Mouse (Mus musculus): ENCODE measurements around the gene Bod1.

The Bod1 gene

GRCm38 (mm10) chr11:31671354-31672169, at the start of gene Bod1:
Gene Bod1, minus strand, starts transcription at chr11:31671885.
- DNase-seq, result peak; percentile 99

GRCm38 (mm10) chr11:31719090-31719489, 47.4 kb upstream of the Bod1 start:
- DNase-seq, result peak; percentile 64

GRCm38 (mm10) chr11:31717926-31718735, 46.4 kb upstream of the Bod1 start:
- peak; percentile 93 for DNase-seq

GRCm38 (mm10) chr11:31713641-31714121, 42.0 kb upstream of the Bod1 start:
- peak; percentile 98 for DNase-seq

- DNase-seq, result no peak
These were observed 41.4 kb upstream of the Bod1 start for GRCm38 (mm10) chr11:31713116-31713515.

GRCm38 (mm10) chr11:31707771-31708170, 36.1 kb upstream of the Bod1 start:
- no peak for DNase-seq

GRCm38 (mm10) chr11:31703173-31703572, 31.5 kb upstream of the Bod1 start:
- DNase-seq, result peak; percentile 95

GRCm38 (mm10) chr11:31701901-31702300, 30.2 kb upstream of the Bod1 start:
- DNase-seq, result no peak

- DNase-seq, result no peak
These were observed 27.8 kb upstream of the Bod1 start for GRCm38 (mm10) chr11:31699502-31699901.

GRCm38 (mm10) chr11:31694801-31695200, 23.1 kb upstream of the Bod1 start:
- no peak for DNase-seq

- DNase-seq, result no peak
These were observed 22.4 kb upstream of the Bod1 start for GRCm38 (mm10) chr11:31694109-31694508.

- no peak for DNase-seq
These were observed 21.6 kb upstream of the Bod1 start for GRCm38 (mm10) chr11:31693322-31693721.

GRCm38 (mm10) chr11:31688956-31689355, 17.3 kb upstream of the Bod1 start:
- DNase-seq, result no peak

GRCm38 (mm10) chr11:31684913-31685567, 13.4 kb upstream of the Bod1 start:
- no peak for DNase-seq

- DNase-seq, result no peak
These were observed 12.4 kb upstream of the Bod1 start for GRCm38 (mm10) chr11:31684126-31684525.

GRCm38 (mm10) chr11:31679840-31680381, 8.2 kb upstream of the Bod1 start:
- no peak for DNase-seq

- DNase-seq, result no peak
These were observed 5.6 kb upstream of the Bod1 start for GRCm38 (mm10) chr11:31677309-31677708.

GRCm38 (mm10) chr11:31676661-31677252, 5.1 kb upstream of the Bod1 start:
- no peak for DNase-seq

- no peak for DNase-seq
These were observed 3.7 kb upstream of the Bod1 start for GRCm38 (mm10) chr11:31675430-31675829.

- no peak for DNase-seq
These were observed 482 bp upstream of the Bod1 start for GRCm38 (mm10) chr11:31672170-31672563.

- DNase-seq, result no peak
These were observed 1.2 kb downstream of the Bod1 start for GRCm38 (mm10) chr11:31670468-31670921.

GRCm38 (mm10) chr11:31669172-31669869, 2.4 kb downstream of the Bod1 start:
- DNase-seq, result no peak

All from heart, adult 11 months (tissue).